In the genomic region with DNA sequence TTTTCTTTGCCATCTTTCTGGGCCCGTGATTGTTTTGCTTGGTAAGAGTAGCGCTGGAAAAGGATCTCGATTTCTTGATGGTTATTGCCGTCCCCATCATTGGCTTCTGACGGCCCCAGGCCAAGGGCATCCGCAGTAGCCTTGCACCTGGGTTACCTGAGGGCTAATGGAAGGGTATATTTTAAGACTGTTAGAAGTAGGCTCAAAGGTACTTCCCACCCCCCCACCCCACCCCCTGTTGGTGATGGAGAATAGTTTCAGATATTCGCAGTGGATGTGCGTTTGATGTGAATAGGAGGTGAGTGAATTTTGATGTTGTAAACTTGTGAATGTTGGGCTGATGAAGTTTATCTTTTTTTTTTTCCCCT, we compare ENCODE assay signal across 8 mouse cellular contexts.
DNase-seq lines count a peak whose midpoint lies in the region; ATAC-seq and TF ChIP-seq lines count a peak whose summit lies in the region.

No protein-coding gene starts in this region.

- no peak for TF ChIP-seq RAD21 in MEL (IDR thresholded peaks at IDR 0.05; ENCODE audit: low read depth, low read length)

- TF ChIP-seq POLR2A in MEL (IDR thresholded peaks at IDR 0.05; ENCODE audit: control insufficient read depth in 1 of 2, insufficient read depth in 1 of 2, low read depth in 1 of 2, low read length in 2 of 2, poor library complexity in 1 of 2): no peak

- H3K4me3 ChIP-seq in kidney, embryonic 14.5 days (ENCODE audit: low read length): peak overlapping the region; percentile 80
- peak overlapping the region; percentile 79 to 84 for H3K4me3 ChIP-seq in MEL (ENCODE audit: control insufficient read depth in 1 of 2, insufficient read depth in 1 of 2, low read depth in 2 of 2, low read length in 2 of 2)
- H3K4me3 ChIP-seq in hindbrain, embryonic 11.5 days (ENCODE audit: low read depth, low read length): peak overlapping the region; percentile 91
- H3K4me3 ChIP-seq in midbrain, embryonic 13.5 days (replicated peaks): peak overlapping the region; percentile 94

- H3K27me3 ChIP-seq in kidney, embryonic 14.5 days (ENCODE audit: control insufficient read depth, insufficient read depth, low read length): no peaks in the 10 kb centered on the region
- no peaks in the 10 kb centered on the region for H3K27me3 ChIP-seq in MEL (ENCODE audit: control insufficient read depth in 1 of 2, insufficient read depth in 2 of 2, low read length in 2 of 2)
- no peaks in the 10 kb centered on the region for H3K27me3 ChIP-seq in hindbrain, embryonic 11.5 days (ENCODE audit: control insufficient read depth, insufficient read depth, low read length)
- H3K27me3 ChIP-seq in midbrain, embryonic 13.5 days: peaks cover 1% of the 10 kb centered on the region; the same call in 1 of the 2 replicates

- no peak for DNase-seq in kidney, adult 11 months
- DNase-seq in MEL (ENCODE audit: low read depth, low spot score): no peak
- DNase-seq in hindbrain, embryonic 11.5 days (ENCODE audit: low spot score): no peak
- DNase-seq in layer of hippocampus, postnatal 10 days (ENCODE audit: low spot score in 2 of 2): no peak
- DNase-seq in left cerebral cortex, adult 11 months (ENCODE audit: low spot score): no peak

- 0 out of 2 replicates have a peak overlapping the region, but pooled peaks have one; percentile 70 for H3K27ac ChIP-seq in kidney, embryonic 14.5 days (ENCODE audit: low read depth, low read length)
- no peak overlapping the region for H3K27ac ChIP-seq in MEL (ENCODE audit: control insufficient read depth, low read depth, low read length)
- H3K27ac ChIP-seq in hindbrain, embryonic 11.5 days (ENCODE audit: low read depth, low read length): peak overlapping the region; percentile 92
- H3K27ac ChIP-seq in midbrain, embryonic 13.5 days: peak overlapping the region; percentile 97

- no peak for TF ChIP-seq CTCF in MEL (IDR thresholded peaks at IDR 0.05 in 2 of 3, conservative IDR thresholded peaks at IDR 0.05 in 1 of 3; ENCODE audit: control insufficient read depth in 1 of 3, insufficient read depth in 1 of 3, low read depth in 2 of 3, low read length in 3 of 3, poor library complexity in 1 of 3, severe bottlenecking in 1 of 3)

- H3K9me3 ChIP-seq in kidney, embryonic 14.5 days (ENCODE audit: control insufficient read depth, low read length): no peaks in the 10 kb centered on the region
- no peaks in the 10 kb centered on the region for H3K9me3 ChIP-seq in MEL (replicated peaks; ENCODE audit: insufficient read depth, low read length)
- no peaks in the 10 kb centered on the region for H3K9me3 ChIP-seq in hindbrain, embryonic 11.5 days (ENCODE audit: control insufficient read depth, low read length)
- no peaks in the 10 kb centered on the region for H3K9me3 ChIP-seq in midbrain, embryonic 13.5 days

- peaks cover 45% of the 10 kb centered on the region for H3K79me2 ChIP-seq in MEL (ENCODE audit: control insufficient read depth, insufficient read depth, low read length, poor library complexity)

- H3K4me2 ChIP-seq in kidney, embryonic 14.5 days (replicated peaks; ENCODE audit: low read depth, low read length): peak overlapping the region; percentile 81
- peak overlapping the region; percentile 59 for H3K4me2 ChIP-seq in hindbrain, embryonic 11.5 days (replicated peaks; ENCODE audit: low read depth, low read length)
- H3K4me2 ChIP-seq in midbrain, embryonic 13.5 days (replicated peaks): peak overlapping the region; percentile 70

- no peak for ATAC-seq in kidney, embryonic 14.5 days (ENCODE audit: low FRiP score, low TSS enrichment)
- ATAC-seq in hindbrain, embryonic 11.5 days (ENCODE audit: low FRiP score): no peak
- no peak for ATAC-seq in midbrain, embryonic 13.5 days
- ATAC-seq in megakaryocyte progenitor cell, adult 5-6 weeks (replicated peaks; ENCODE audit: poor library complexity): no peak

- TF ChIP-seq EP300 in MEL (IDR thresholded peaks at IDR 0.05; ENCODE audit: low read depth in 1 of 2, low read length in 2 of 2): no peak

- H3K4me1 ChIP-seq in kidney, embryonic 14.5 days (ENCODE audit: control insufficient read depth, insufficient read depth, low read length): peaks cover 16% of the 10 kb centered on the region
- H3K4me1 ChIP-seq in MEL (ENCODE audit: control insufficient read depth in 1 of 2, insufficient read depth in 2 of 2, low read length in 2 of 2): peaks cover 7 to 11% of the 10 kb centered on the region in 2 experiments; a peak in 3 of 4 replicates
- no peaks in the 10 kb centered on the region; the same call in 1 of the 2 replicates for H3K4me1 ChIP-seq in hindbrain, embryonic 11.5 days (replicated peaks; ENCODE audit: control insufficient read depth, insufficient read depth, low read length)
- H3K4me1 ChIP-seq in midbrain, embryonic 13.5 days (replicated peaks): peaks cover 39% of the 10 kb centered on the region

- peak overlapping the region; percentile 84 for H3K9ac ChIP-seq in kidney, embryonic 14.5 days (ENCODE audit: low read depth, low read length)
- H3K9ac ChIP-seq in MEL (ENCODE audit: control insufficient read depth, low read depth, low read length, poor library complexity, severe bottlenecking): peak overlapping the region; percentile 67
- peak overlapping the region; percentile 99 for H3K9ac ChIP-seq in hindbrain, embryonic 11.5 days (ENCODE audit: low read depth, low read length)
- peak overlapping the region; percentile 96 for H3K9ac ChIP-seq in midbrain, embryonic 13.5 days (replicated peaks)

- H3K36me3 ChIP-seq in kidney, embryonic 14.5 days (ENCODE audit: control insufficient read depth, insufficient read depth, low read length): no peaks in the 10 kb centered on the region
- peaks cover 0 to 28% of the 10 kb centered on the region in 2 experiments; a peak in 2 of 4 replicates for H3K36me3 ChIP-seq in MEL (ENCODE audit: control insufficient read depth in 1 of 2, insufficient read depth in 2 of 2, low read length in 2 of 2)
- no peaks in the 10 kb centered on the region for H3K36me3 ChIP-seq in hindbrain, embryonic 11.5 days (ENCODE audit: control insufficient read depth, insufficient read depth, low read length)
- no peaks in the 10 kb centered on the region for H3K36me3 ChIP-seq in midbrain, embryonic 13.5 days

- 2% methylated on average over 8 of the region's 8 CpGs for WGBS in kidney, embryonic 14.5 days
- under 1% methylated on average over 8 of the region's 8 CpGs for WGBS in hindbrain, embryonic 11.5 days
- under 1% methylated on average over 8 of the region's 8 CpGs for WGBS in midbrain, embryonic 13.5 days

TF ChIP-seq in MEL, 35 proteins besides CTCF, POLR2A, EP300 and RAD21:
- TF ChIP-seq HCFC1 (IDR thresholded peaks at IDR 0.05; ENCODE audit: low read depth, low read length) (no peak), NELFE (IDR thresholded peaks at IDR 0.05; ENCODE audit: low read depth, low read length) (no peak), KAT2A (conservative IDR thresholded peaks at IDR 0.05; ENCODE audit: low read depth, low read length) (no peak), MAFK (IDR thresholded peaks at IDR 0.05; ENCODE audit: borderline replicate concordance, low read depth, low read length) (no peak), CHD2 (IDR thresholded peaks at IDR 0.05; ENCODE audit: low read length) (no peak), POLR2AphosphoS2 (IDR thresholded peaks at IDR 0.05; ENCODE audit: low read length) (no peak), POLR2AphosphoS5 (IDR thresholded peaks at IDR 0.05; ENCODE audit: borderline replicate concordance, low read depth, low read length) (no peak), ELF1 (IDR thresholded peaks at IDR 0.05; ENCODE audit: low read depth, low read length) (no peak), TAL1 (IDR thresholded peaks at IDR 0.05; ENCODE audit: low read length) (no peak), MEF2A (IDR thresholded peaks at IDR 0.05; ENCODE audit: extremely low read depth, insufficient replicate concordance, low read depth, low read length, poor library complexity, severe bottlenecking) (no peak), GABPA (IDR thresholded peaks at IDR 0.05; ENCODE audit: low read depth, low read length) (no peak), ETS1 (IDR thresholded peaks at IDR 0.05; ENCODE audit: low read depth, low read length) (no peak), MAZ (IDR thresholded peaks at IDR 0.05; ENCODE audit: low read depth, low read length) (no peak), CHD1 (IDR thresholded peaks at IDR 0.05; ENCODE audit: low read depth, low read length) (no peak), MXI1 (IDR thresholded peaks at IDR 0.05; ENCODE audit: low read depth, low read length) (no peak), MAX (IDR thresholded peaks at IDR 0.05; ENCODE audit: low read length) (no peak)
